Mouse (Mus musculus): ENCODE measurements around the gene Mtmr4.

DNA sequence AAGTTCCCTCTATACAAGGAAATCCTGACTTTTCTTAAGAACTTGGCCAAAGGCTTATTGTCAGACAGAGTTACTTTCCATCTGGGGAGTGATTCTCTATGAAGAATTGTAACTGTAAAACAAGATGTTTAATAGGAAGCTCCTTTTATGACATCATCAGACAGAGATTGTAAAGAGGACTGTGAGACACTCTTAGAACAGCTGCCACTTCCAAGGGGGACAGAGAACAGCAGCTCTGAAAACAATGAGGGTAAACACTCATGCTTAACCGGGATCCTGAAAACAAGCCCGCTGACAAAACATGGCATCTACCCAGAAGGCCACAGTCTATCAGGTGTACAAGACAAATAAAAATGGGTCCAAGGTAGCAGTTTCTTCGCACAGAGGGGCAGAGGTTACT lies 25.5 kb upstream of the Mtmr4 start, which contains the start of gene Gm11492:
- TF ChIP-seq EP300 (IDR thresholded peaks at IDR 0.05; ENCODE audit: low read depth) (no peak), CTCF (IDR thresholded peaks at IDR 0.05; ENCODE audit: low read depth) (no peak)

All from heart, postnatal 0 days (tissue).